Mouse (Mus musculus): Measurements from ENCODE around the gene Spata1. TPM values are rescaled to one million over a fixed set of nuclear protein-coding genes. Genes with fewer than 3 reads are reported as not detected.

The Spata1 gene
- polyA plus RNA-seq (2015; fragmentation: Nextera tagmentation; extraction: Ambion mirVana), result 2.3 and 3.5 TPM in 2 replicates

GRCm38 (mm10) chr3:146499431-146500002 lies at the start of gene Spata1, which contains the start of gene Gng5:
Gene Spata1, minus strand, starts transcription at chr3:146499753.
Gene Gng5, plus strand, starts transcription at chr3:146499807.

GRCm38 (mm10) chr3:146520798-146521651 lies 21.5 kb upstream of the Spata1 start, which contains the start of gene Rpf1:
Gene Rpf1, minus strand, starts transcription at chr3:146521429.

GRCm38 (mm10) chr3:146449745-146450250 lies 49.8 kb downstream of the Spata1 start, which contains the start of gene Ctbs:
Gene Ctbs, plus strand, starts transcription at chr3:146449795.

Other genes with a start within 250 kb of the Spata1 start
- 13.5 and 14.6 TPM in 2 replicates for gene Ssx2ip, start 95.1 kb downstream of the Spata1 start, polyA plus RNA-seq (2015; fragmentation: Nextera tagmentation; extraction: Ambion mirVana)
- 8.8 and 9.6 TPM in 2 replicates for gene Ctbs, start 50.0 kb downstream of the Spata1 start, polyA plus RNA-seq (2015; fragmentation: Nextera tagmentation; extraction: Ambion mirVana)
- 904 and 989 TPM in 2 replicates for gene Gng5, start 54 bp upstream of the Spata1 start, polyA plus RNA-seq (2015; fragmentation: Nextera tagmentation; extraction: Ambion mirVana)
- gene Rpf1, start 21.7 kb upstream of the Spata1 start, polyA plus RNA-seq (2015; fragmentation: Nextera tagmentation; extraction: Ambion mirVana), result 27.6 and 29.6 TPM in 2 replicates
- 0.12 TPM in 1 of 2 replicates, not detected in the other for gene Uox, start 70.7 kb upstream of the Spata1 start, polyA plus RNA-seq (2015; fragmentation: Nextera tagmentation; extraction: Ambion mirVana)
- gene Dnase2b, start 115.8 kb upstream of the Spata1 start, polyA plus RNA-seq (2015; fragmentation: Nextera tagmentation; extraction: Ambion mirVana), result not detected in 2 replicates
- not detected in 2 replicates for gene 4930503B20Rik, start 151.6 kb upstream of the Spata1 start, polyA plus RNA-seq (2015; fragmentation: Nextera tagmentation; extraction: Ambion mirVana)
- 0.79 and 1.4 TPM in 2 replicates for gene Samd13, start 185.8 kb upstream of the Spata1 start, polyA plus RNA-seq (2015; fragmentation: Nextera tagmentation; extraction: Ambion mirVana)